Mouse (Mus musculus) lung, postnatal 25 days (tissue): ENCODE measurements around the gene Btn1a1.

Experiments used
- DNase-seq: peaks from one replicate; pipeline ENCODE4 v3.0.0; 2022; ENCODE audit warnings: low spot score

Btn1a1 gene

GRCm38 (mm10) chr13:23465600-23466109 is at the start of gene Btn1a1:
Gene Btn1a1 (minus strand): TSS chr13:23465901.
- no peak for DNase-seq

- no peak for DNase-seq
These were observed 49.6 kb upstream of the Btn1a1 start for GRCm38 (mm10) chr13:23515281-23515680.

GRCm38 (mm10) chr13:23513517-23513916 is 47.8 kb upstream of the Btn1a1 start:
- DNase-seq, result no peak

GRCm38 (mm10) chr13:23510127-23510526 is 44.4 kb upstream of the Btn1a1 start:
- no peak for DNase-seq

GRCm38 (mm10) chr13:23506819-23507515 is 41.3 kb upstream of the Btn1a1 start:
- no peak for DNase-seq

- DNase-seq, result peak; percentile 27
These were observed 40.6 kb upstream of the Btn1a1 start for GRCm38 (mm10) chr13:23506351-23506750.

- DNase-seq, result no peak
These were observed 40.1 kb upstream of the Btn1a1 start for GRCm38 (mm10) chr13:23505662-23506345.

GRCm38 (mm10) chr13:23503797-23504196 is 38.1 kb upstream of the Btn1a1 start:
- DNase-seq, result peak; percentile 53

GRCm38 (mm10) chr13:23502916-23503315 is 37.2 kb upstream of the Btn1a1 start:
- no peak for DNase-seq

- DNase-seq, result no peak
These were observed 36.4 kb upstream of the Btn1a1 start for GRCm38 (mm10) chr13:23502031-23502567.

GRCm38 (mm10) chr13:23501511-23501910 is 35.8 kb upstream of the Btn1a1 start:
- no peak for DNase-seq

- no peak for DNase-seq
These were observed 34.9 kb upstream of the Btn1a1 start for GRCm38 (mm10) chr13:23500424-23501200.

GRCm38 (mm10) chr13:23499943-23500342 is 34.2 kb upstream of the Btn1a1 start:
- DNase-seq, result no peak

- no peak for DNase-seq
These were observed 33.0 kb upstream of the Btn1a1 start for GRCm38 (mm10) chr13:23498653-23499052.

GRCm38 (mm10) chr13:23497656-23498321 is 32.1 kb upstream of the Btn1a1 start:
- DNase-seq, result no peak

GRCm38 (mm10) chr13:23495526-23495925 is 29.8 kb upstream of the Btn1a1 start:
- no peak for DNase-seq

- DNase-seq, result no peak
These were observed 26.3 kb upstream of the Btn1a1 start for GRCm38 (mm10) chr13:23491990-23492389.

GRCm38 (mm10) chr13:23491263-23491662 is 25.6 kb upstream of the Btn1a1 start:
- DNase-seq, result no peak

GRCm38 (mm10) chr13:23490863-23491262 is 25.2 kb upstream of the Btn1a1 start:
- DNase-seq, result no peak

GRCm38 (mm10) chr13:23488400-23489322 is 23.0 kb upstream of the Btn1a1 start, which contains the start of gene Btn2a2:
Gene Btn2a2 (minus strand): TSS chr13:23488857.
- DNase-seq, result peak; percentile 68

GRCm38 (mm10) chr13:23485271-23485670 is 19.6 kb upstream of the Btn1a1 start:
- DNase-seq, result no peak
